Mouse (Mus musculus): Measurements from ENCODE around the gene Itpkb.

Itpkb gene

DNA sequence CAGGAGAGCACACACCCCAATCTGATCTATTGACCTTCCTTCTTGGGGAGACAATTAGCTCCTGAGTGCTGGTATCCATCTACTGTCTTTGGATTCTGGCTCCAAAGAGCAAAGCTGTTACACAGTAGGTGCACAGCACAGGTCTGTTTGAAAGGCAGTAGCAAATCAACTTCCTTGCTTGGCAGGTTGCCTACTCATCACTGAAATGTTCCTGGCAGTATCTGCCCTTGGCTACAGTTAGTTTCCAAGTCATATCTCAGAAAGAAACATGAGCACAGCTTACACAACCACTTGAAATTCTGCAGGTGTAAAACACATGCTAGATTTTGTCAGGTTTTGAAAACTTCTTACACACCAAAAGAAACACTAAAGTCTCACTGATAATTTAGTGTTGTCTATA lies 143.3 kb downstream of the Itpkb start:
- DNase-seq = peak in 1 of 2 experiments; percentile 19

Data from cerebellum, adult 18-20 months (tissue).